Mouse (Mus musculus) gonadal fat pad, adult 2 months (tissue): ENCODE measurements around the gene Traf3. TPM values are rescaled to one million over a fixed set of nuclear protein-coding genes. Genes with fewer than 3 reads are reported as not detected.

Experiments
- DNase-seq: peaks from one replicate; pipeline ENCODE4 v3.0.0-alpha.2; 2012; ENCODE audit warnings: low read depth
- polyA plus RNA-seq: library from polyadenylated mRNA; depleted of rRNA; stranded (reverse); fragments of >200 nt; gene quantifications from 2 replicates; pipeline ENCODE4 v1.2.3, GENCODE M21; 2012

Traf3 gene
- polyA plus RNA-seq, 1 experiment: 14.5 TPM

- DNase-seq: no peak
Observed at GRCm38 (mm10) chr12:111152981-111153710, 13.0 kb upstream of the Traf3 start.

GRCm38 (mm10) chr12:111153946-111154345, 12.2 kb upstream of the Traf3 start:
- DNase-seq: no peak

- no peak for DNase-seq
Observed at GRCm38 (mm10) chr12:111154641-111155040, 11.5 kb upstream of the Traf3 start.

DNA sequence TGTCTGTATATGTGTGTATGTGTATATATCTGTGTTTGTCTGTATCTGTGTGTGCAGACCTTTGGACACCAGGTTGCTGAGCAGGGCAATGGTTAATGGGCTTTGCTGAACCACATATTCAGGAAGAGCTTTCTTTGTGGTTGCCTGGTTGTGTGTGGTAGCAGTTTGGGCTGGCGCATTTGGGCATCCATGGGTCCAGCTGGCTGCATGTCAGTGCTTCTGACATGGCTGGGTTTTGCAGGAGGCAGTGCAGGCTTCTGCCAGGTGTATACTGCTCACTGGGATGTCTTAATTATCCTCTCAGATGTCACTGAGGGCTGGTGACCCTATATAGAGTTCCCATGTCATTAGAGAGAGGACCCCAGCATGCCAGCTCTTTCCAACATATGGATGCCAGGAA, 10.4 kb upstream of the Traf3 start:
- no peak for DNase-seq

- DNase-seq: no peak
Observed at GRCm38 (mm10) chr12:111159659-111160428, 6.3 kb upstream of the Traf3 start.

GRCm38 (mm10) chr12:111160871-111161270, 5.3 kb upstream of the Traf3 start:
- no peak for DNase-seq

- DNase-seq: no peak
Observed at GRCm38 (mm10) chr12:111161943-111162311, 4.2 kb upstream of the Traf3 start.

- no peak for DNase-seq
Observed at GRCm38 (mm10) chr12:111162312-111163061, 3.7 kb upstream of the Traf3 start.

GRCm38 (mm10) chr12:111164310-111164751, 1.8 kb upstream of the Traf3 start:
- no peak for DNase-seq

DNA sequence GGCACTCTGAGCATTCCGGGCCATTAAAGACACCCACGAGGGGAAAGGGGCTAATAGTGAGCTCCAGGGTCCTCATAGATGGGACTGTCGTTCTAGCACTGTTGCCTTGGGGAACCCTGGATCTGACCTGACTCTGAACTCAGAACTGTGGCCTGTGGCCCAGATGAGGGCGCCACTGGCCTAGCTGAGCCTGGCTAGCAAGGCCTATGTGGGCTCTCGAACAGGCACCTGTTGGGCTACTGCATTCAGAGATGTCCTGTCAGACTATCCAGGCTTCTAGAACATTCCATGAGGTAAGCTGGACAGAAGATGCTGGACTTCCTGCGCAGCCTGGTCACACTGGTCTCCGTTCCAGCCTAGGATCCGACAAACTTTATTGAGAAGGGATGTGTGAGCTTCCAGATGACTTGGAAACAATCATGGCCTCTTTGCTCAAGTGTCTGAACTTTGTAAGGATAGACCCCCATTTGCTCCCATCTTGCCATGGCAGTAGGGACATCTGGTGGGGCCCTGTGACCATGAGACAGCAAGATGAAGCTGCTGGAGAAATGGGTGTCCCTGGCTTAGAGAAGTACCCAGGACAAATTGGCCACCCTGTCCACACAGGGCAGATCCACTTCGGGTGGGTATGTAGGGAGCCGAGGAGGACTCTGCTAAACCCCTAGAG, 891 bp upstream of the Traf3 start:
- DNase-seq: no peak

DNA sequence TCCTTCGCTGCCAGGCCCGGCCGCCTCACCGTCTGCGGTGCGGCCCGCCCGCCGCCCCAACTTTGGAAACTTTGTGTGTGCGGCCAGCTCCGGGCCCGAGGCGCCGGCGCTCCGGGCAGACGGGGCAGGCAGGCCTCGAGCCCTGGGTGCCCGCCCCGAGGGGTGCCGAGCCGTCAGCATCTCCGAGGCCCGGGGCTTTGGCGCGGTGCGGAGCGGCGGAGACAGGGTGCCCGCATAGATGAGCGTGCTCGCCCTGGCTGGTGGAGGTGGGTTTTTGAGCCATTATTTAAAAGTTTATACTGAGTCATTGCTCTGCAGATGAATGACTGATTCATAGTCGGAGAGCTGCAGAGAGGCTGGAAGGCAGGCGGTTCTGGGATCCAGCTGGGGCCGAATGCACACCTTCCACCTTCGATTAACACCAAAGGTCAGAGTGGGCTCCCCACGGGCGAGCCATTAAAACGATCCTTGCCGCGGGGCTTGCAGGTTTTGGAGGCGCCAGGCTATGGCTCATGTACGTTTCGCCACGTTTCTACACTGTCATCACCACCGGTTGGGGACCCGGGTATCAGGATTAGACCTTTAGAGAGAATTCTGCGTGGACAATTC, 615 bp downstream of the Traf3 start:
- DNase-seq: no peak

- DNase-seq: no peak
Observed at GRCm38 (mm10) chr12:111168891-111169290, 2.7 kb downstream of the Traf3 start.

- no peak for DNase-seq
Observed at GRCm38 (mm10) chr12:111178772-111179171, 12.6 kb downstream of the Traf3 start.

DNA sequence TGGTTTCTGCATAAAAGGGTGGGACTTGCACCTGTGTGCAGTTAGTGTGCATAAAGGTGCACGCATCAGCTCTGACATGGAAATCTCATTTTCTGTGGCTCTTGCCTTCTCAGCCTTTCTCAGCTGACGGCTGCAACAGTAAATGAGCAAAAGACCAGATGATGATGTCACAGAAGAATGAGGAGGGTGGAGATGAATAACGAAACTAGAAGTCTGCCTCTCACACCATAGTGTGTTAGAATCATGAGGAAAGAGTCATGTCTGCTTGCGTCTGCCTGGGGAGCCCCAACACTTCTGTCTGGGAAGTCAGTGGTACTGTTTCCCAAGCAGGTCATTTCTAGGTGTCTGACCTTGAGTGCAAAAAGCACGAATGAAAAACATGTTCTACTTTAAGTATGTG, 15.7 kb downstream of the Traf3 start:
- no peak for DNase-seq

DNA sequence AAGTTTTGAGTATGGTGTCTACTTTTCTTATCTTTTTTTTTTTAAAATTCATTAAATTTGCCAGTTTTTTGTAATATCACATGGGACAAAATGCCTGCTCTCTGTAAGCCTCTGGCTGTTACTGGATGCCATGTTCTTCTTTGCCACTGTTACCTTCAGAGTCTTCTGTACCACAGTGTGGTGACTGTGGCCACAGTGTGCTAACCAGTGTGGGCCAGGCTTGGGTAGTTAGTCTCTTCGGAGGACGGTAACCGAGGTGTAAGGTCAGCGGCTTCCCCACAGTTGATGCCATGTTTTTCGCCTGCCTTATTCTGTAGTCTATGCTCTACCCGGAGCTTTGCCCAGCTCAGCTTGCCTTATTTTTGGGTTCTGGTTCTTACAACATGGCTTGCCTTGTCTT, 16.2 kb downstream of the Traf3 start:
- no peak for DNase-seq

DNA sequence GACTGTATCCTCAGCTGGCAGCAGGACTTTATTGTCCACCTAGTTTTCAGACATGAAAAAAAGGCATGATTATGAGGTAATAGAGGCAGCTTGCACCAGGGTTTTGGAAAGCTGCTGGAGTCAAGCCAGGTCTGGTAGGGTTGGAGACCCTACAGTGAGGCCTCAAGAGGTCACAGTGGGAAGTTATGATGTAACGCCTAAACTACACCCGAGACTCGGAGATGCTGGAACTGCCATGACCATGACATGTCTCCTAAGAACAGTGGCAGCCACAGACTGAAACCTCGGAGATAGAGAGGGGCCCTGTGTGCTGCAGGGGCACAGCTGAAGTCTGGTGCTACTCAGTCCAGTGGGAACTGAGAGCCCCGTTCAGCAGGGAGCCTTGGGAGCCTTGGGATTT, 18.3 kb downstream of the Traf3 start, which contains the start of gene 4930595D18Rik:
4930595D18Rik (minus strand) TSS at position 16 of the 400 bp plus-strand sequence.
- DNase-seq: no peak

GRCm38 (mm10) chr12:111186986-111187385, 20.8 kb downstream of the Traf3 start:
- no peak for DNase-seq

- no peak for DNase-seq
Observed at GRCm38 (mm10) chr12:111188295-111188694, 22.1 kb downstream of the Traf3 start.

- DNase-seq: no peak
Observed at GRCm38 (mm10) chr12:111190355-111190754, 24.2 kb downstream of the Traf3 start.

- no peak for DNase-seq
Observed at GRCm38 (mm10) chr12:111190891-111191290, 24.7 kb downstream of the Traf3 start.

DNA sequence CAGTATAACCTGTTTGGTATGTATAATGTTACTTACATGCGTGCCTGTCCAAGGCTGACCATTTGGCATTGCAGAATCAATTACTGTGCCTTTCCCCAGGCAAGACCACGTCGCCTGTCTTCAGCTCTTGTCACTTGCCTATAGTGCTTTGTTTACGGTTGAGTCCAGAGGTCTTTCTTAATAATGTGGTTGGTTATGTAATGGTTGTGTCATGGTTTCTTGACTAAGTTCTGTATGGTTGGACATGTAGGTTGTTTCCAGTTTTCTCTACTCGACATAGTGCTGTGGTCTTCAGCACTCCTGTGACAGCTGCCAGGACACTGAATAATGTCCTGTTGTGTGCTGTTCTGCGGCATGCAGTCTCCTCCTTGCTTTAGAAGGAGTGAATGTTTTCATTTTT, 26.6 kb downstream of the Traf3 start:
- no peak for DNase-seq
